Mouse (Mus musculus) erythroblast, embryonic 14.5 days (primary cell): ENCODE data around the gene Kat6b. TPM values are rescaled to one million over a fixed set of nuclear protein-coding genes. Genes with fewer than 3 reads are reported as not detected.

Experiments
- H3K27me3 ChIP-seq: 2 replicates; pipeline ENCODE4 v1.6.1; 2012; ENCODE audit warnings: inconsistent platforms; ENCODE audit not compliant: control insufficient read depth
- H3K36me3 ChIP-seq: 2 replicates; pipeline ENCODE4 v1.6.1; 2012; ENCODE audit warnings: mild to moderate bottlenecking, inconsistent platforms; ENCODE audit not compliant: control insufficient read depth
- H3K4me1 ChIP-seq: 2 replicates; pipeline ENCODE4 v1.6.1; 2012; ENCODE audit warnings: inconsistent platforms; ENCODE audit not compliant: control insufficient read depth
- H3K4me3 ChIP-seq: replicated peaks from 2 replicates; pipeline ENCODE3; 2012; ENCODE audit warnings: moderate library complexity, mild to moderate bottlenecking, inconsistent platforms
- H3K9me3 ChIP-seq: 2 replicates; pipeline ENCODE4 v1.6.1; 2012; ENCODE audit warnings: low read length, inconsistent platforms, mixed read lengths; ENCODE audit not compliant: control insufficient read depth
- GATA1 ChIP-seq: IDR thresholded peaks from 2 replicates; pipeline ENCODE4 v1.6.1; 2012; ENCODE audit warnings: low read length, inconsistent platforms, mixed read lengths
- TAL1 ChIP-seq: IDR thresholded peaks from 3 replicates; pipeline ENCODE4 v1.6.1; 2012; ENCODE audit warnings: low read length, inconsistent platforms, mixed read lengths
- polyA plus RNA-seq: library from polyadenylated mRNA; stranded (reverse); fragments of >175 nt; gene quantifications from 2 replicates; pipeline ENCODE4 v1.2.3, GENCODE M21; 2012

The Kat6b gene
- polyA plus RNA-seq, 1 experiment: 0.10 TPM

DNA sequence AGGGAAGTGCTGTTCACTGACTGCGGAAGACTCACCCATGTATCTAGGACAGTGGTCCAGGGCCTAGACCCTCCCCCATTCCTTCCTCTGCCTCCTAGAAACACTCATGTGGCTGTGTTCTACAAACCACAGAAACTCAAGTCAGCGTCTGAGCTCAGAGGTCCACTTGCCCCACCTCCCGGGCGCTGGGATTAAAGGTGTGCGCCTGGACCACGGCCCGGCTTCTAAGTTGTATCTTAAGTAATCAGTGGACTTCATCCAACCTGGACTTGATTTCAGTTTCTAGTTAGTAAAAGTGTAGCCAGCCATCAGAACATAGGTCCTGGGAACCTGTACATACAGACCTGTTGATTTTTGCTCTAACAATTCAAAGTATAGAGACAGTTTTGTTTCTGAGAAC, 78.2 kb downstream of the Kat6b start:
- peaks cover 45% of the 10 kb centered on the region for H3K4me1 ChIP-seq
- H3K4me3 ChIP-seq: no peak overlapping the region
- no peaks in the 10 kb centered on the region; the same call in 1 of the 2 replicates for H3K36me3 ChIP-seq
- H3K27me3 ChIP-seq: no peaks in the 10 kb centered on the region
- no peaks in the 10 kb centered on the region for H3K9me3 ChIP-seq
- TF ChIP-seq TAL1: no peak
- TF ChIP-seq GATA1: no peak

DNA sequence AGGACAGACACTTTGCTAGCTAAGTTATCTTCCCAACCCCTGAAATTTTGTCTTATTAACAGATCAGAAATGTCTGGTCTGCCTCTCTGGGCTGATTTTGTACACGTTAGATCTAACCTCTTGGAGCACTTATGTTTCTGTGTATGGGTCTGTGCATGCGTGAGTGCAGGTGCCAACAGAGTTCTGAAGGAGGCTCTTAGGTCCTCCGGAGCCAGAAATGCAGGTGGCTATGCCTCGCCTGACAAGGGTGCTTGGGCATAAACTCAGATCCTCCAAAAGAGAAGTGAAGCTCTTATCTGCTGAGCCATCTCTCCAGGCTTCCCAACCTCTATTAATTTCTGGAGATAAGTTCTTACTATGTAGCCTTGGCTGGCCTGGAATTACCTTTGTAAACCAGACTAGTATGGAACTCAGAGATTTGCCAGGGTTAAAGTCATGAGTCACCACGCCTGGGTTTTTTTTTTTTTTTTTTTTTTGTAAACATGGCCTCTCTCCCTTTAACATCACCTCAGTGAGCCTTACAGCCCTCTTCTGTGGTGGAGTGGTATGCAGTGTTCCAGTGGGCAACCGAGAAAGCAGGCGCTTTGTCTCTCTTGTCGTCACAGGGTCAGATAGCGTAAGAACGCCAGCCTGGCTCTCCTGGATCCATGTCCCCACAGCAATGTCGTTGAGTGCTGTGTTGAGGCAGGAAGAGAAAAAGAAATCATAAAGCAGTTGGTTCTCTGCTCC, 79.4 kb downstream of the Kat6b start:
- Histone ChIP-seq H3K9me3 (no peaks in the 10 kb centered on the region), H3K36me3 (no peaks in the 10 kb centered on the region; the same call in 1 of the 2 replicates), H3K27me3 (no peaks in the 10 kb centered on the region), H3K4me1 (peaks cover 45% of the 10 kb centered on the region), H3K4me3 (no peak overlapping the region)
- peak; percentile 60 for TF ChIP-seq GATA1
- TF ChIP-seq TAL1: no peak

DNA sequence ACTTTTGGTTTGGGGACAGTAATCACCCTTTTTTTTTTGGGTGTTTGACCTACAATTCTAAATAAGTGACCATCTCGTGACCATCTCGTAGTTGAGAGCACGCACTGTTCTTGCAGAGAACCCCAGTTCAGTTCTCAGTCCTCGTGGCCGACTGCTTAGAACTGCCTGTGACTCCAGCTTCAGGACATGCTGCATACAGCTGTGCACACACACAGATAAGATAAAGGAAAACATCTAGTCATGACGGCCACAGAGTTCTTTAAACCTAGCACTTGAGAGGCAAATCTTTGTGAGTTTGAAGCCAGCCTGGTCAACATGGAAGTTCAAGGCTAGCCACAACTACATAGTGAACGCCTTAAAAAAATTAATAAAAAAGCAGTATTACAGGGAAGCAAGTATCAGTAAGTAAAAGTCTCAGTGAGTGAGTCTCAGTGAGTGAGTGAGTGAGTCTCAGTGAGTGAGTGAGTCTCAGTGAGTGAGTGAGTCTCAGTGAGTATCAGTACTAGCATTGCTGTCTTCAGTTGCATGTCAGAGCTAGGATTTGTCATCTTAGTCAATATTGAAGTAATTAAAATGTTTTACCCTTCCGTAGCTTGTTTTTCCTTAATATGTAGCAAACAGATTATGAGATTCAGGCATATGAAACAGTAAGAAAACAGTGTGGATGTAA, 80.3 kb downstream of the Kat6b start:
- Histone ChIP-seq H3K36me3 (no peaks in the 10 kb centered on the region; the same call in 1 of the 2 replicates), H3K27me3 (no peaks in the 10 kb centered on the region), H3K4me1 (peaks cover 45% of the 10 kb centered on the region), H3K4me3 (no peak overlapping the region), H3K9me3 (no peaks in the 10 kb centered on the region)
- TF ChIP-seq GATA1 (peak; percentile 56), TAL1 (peak; percentile 50; the same call in 2 of the 3 replicates)

DNA sequence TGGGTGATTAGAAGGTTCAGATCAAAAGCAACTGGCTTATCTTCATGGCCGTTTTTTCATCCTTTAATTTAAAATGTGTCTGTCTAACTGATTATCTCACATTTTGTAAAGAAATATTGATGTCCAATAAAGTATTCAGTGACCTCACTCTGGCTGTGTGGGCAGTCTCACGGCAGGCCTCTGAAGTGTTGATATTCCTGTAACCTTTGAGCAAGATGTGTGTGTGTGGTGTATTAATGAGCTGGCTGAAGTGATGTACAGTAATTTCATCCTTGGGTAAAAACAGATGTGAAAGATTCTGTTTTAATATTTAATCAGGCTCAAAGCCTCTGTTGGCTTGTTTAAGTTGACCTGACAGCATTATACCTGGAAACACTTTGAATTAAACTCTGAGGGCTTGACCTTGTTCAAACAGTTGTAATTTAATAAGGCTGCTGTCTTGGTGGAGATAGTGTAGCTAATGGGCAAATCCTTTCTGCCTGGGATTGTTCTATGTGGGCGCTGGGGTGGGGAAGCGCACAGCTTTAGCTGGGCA, 82.4 kb downstream of the Kat6b start:
- Histone ChIP-seq H3K4me3 (no peak overlapping the region), H3K36me3 (no peaks in the 10 kb centered on the region; the same call in 1 of the 2 replicates), H3K9me3 (no peaks in the 10 kb centered on the region), H3K4me1 (peaks cover 40% of the 10 kb centered on the region), H3K27me3 (no peaks in the 10 kb centered on the region)
- no peak for TF ChIP-seq GATA1
- TF ChIP-seq TAL1: no peak

DNA sequence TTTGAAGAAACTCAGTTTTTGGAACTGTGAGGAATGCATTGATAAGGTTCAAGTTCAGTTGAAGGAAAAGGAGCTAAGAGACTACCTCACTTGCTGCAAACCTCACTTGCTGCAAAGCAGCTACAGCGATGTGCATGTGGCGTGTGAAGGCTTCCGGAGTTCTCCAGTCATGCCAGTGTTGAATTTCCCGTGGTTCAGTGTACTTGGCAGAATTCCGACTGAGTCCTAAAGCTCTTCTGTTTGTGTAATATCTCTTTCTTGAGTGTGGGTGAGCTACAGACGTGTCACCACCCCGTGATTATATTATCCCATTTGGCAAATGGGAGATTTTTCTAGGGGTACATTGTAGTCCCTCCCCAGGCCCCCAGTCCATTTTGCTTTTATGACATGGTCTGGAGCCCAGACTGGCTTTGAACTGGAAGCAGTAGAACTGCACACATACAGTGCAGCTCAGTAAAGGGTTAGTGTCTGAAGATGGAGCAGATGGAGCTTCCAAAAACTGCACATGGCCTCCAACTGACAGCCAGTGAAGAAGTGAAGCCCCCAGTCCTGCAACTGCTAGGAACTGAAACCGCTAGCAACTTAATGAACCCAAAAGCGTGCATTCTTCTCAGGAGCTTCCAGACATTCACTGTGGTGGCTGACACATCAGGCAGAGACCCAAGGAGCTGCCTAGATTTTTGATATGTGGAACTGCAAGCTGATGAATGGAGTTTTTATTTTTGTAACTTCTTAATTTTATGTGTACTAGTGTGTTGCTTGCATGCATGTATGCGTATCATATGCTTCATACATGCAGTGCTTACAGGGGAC, 84.5 kb downstream of the Kat6b start:
- Histone ChIP-seq H3K4me3 (no peak overlapping the region), H3K27me3 (no peaks in the 10 kb centered on the region), H3K4me1 (peaks cover 24% of the 10 kb centered on the region), H3K9me3 (no peaks in the 10 kb centered on the region), H3K36me3 (no peaks in the 10 kb centered on the region; the same call in 1 of the 2 replicates)
- TF ChIP-seq GATA1: no peak
- no peak for TF ChIP-seq TAL1

DNA sequence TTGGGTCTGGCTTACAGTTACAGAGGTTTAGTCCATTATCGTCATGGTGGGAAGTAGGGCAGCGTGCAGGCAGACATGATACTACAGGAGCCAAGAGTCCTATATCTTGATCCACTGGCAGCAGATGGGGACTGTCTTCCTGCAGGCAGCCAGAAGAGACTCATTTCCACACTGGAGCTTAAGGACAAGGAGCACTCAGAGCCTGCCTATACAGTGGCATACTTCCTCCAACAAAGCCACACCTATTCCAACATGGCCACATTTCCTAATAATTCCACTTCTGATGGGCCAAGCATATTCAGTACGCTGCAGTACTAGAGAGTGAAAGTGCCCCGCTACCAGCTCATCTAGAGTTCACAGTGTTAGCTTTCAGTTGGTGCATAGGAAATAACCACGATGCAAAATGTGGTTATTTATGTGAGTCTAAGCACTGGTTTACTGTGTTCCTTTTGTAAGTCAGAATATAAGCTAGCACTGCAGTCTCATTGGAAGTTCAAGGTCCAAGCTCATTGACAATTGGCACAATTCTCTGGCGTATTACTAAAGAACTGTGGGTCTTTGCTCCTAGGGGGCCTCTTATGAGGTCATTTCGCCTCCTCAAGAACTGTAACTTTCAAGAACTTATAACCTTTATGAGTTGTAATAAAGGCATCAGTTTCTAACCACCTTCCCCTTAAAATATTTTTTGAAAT, 86.2 kb downstream of the Kat6b start:
- Histone ChIP-seq H3K9me3 (no peaks in the 10 kb centered on the region), H3K36me3 (no peaks in the 10 kb centered on the region; the same call in 1 of the 2 replicates), H3K27me3 (no peaks in the 10 kb centered on the region), H3K4me1 (peaks cover 7% of the 10 kb centered on the region), H3K4me3 (no peak overlapping the region)
- no peak for TF ChIP-seq TAL1
- no peak for TF ChIP-seq GATA1

DNA sequence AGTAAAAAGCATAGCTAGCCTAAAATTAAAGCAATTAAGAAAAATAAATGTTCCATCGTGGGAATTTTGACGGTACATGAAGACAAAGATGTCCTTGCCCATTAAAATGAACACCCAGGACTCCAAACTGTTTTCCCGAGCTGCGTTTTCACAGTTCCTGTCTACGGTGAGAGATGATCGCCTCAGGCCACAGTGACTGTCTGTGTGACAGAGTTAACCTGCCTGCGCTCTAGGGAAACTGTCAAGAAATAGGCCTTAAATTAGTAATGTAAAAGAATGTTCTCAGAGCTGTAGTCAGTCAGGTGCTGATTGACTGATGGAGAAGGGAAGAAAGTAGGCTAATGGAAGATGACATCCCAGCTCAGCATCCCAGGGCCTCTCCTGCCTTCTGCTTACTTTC, 87.6 kb downstream of the Kat6b start:
- Histone ChIP-seq H3K27me3 (no peaks in the 10 kb centered on the region), H3K4me1 (peaks cover 2% of the 10 kb centered on the region; the same call in 1 of the 2 replicates), H3K36me3 (no peaks in the 10 kb centered on the region), H3K9me3 (no peaks in the 10 kb centered on the region), H3K4me3 (no peak overlapping the region)
- no peak for TF ChIP-seq GATA1
- no peak for TF ChIP-seq TAL1

DNA sequence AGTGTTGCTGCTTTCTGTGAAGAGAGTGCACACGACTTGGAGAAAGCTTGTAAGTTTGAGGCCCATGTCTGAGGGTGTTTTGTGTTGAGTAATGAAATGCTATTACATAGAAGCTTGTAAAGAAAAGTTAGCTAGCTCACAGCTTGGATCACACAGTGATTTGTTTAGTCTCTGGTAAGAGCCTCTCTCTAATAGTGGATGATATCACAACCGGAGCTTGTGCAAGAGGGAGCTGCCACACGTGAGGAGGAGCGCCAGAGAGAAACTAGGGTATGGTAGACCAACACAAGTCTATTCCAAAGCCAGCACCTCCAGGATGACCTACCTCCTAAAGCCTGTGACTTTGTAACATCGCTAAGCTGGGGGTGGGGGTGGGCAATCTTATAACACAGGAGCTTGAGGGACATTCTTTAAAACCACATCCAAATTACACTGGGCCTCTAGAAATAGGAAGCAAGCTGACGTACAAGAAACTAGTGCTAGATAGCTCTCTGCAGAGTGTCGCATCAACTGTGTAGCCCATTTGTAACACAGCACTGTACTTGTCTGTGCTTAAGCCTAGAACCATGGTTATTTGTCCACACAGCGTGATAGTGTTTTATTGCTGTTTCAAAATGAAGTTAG, 93.6 kb downstream of the Kat6b start:
- no peak overlapping the region for H3K4me3 ChIP-seq
- no peaks in the 10 kb centered on the region for H3K9me3 ChIP-seq
- H3K36me3 ChIP-seq: no peaks in the 10 kb centered on the region
- H3K4me1 ChIP-seq: peaks cover 3% of the 10 kb centered on the region; the same call in 1 of the 2 replicates
- TF ChIP-seq TAL1: no peak
- no peak for TF ChIP-seq GATA1
- no peaks in the 10 kb centered on the region for H3K27me3 ChIP-seq
